Mouse (Mus musculus): ENCODE measurements around the gene Sipa1.

- no peak for TF ChIP-seq CTCF (IDR thresholded peaks at IDR 0.05; ENCODE audit: control insufficient read depth, insufficient read depth, low read length)
- peak; percentile 87 for TF ChIP-seq POLR2A (IDR thresholded peaks at IDR 0.05; ENCODE audit: borderline replicate concordance, control insufficient read depth, low read depth, low read length)
These were observed 61.6 kb downstream of the Sipa1 start, which contains the start of gene Rnaseh2c for GRCm38 (mm10) chr19:5601752-5602541.

Data from bone marrow, adult 2 months (tissue).